Mouse (Mus musculus) brain, embryonic 18.5 days (tissue): ENCODE results near the gene Cdh24.

Experiments used
- DNase-seq: peaks from one replicate; pipeline ENCODE4 v3.0.0-alpha.2; 2012; ENCODE audit warnings: low read depth, low spot score

Cdh24 gene

GRCm38 (mm10) chr14:54607226-54607625, 33.9 kb downstream of the Cdh24 start:
- no peak for DNase-seq

GRCm38 (mm10) chr14:54605752-54606321, 35.3 kb downstream of the Cdh24 start, which contains the start of gene 4931414P19Rik:
TSS of gene 4931414P19Rik (minus strand) at chr14:54605993.
- no peak for DNase-seq

DNA sequence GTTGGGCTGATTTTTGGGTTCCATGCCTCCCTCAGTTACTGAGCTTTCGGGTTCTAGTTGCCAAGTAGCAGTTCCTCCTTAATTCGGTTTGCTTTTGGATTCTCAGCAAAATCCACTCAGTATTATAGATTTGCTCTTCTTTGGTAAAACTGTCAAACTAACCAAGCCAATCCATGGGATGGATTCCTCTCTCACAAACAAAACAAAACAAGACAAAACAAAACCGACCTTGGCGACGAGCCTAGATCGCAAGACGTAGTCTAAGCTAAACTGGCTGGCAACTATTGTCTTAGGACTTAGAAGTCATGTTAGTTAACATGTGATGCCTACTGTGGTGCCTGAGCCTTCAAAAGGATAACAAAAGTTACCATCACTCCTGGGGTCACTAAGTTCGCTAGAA, 37.5 kb downstream of the Cdh24 start:
- no peak for DNase-seq

DNA sequence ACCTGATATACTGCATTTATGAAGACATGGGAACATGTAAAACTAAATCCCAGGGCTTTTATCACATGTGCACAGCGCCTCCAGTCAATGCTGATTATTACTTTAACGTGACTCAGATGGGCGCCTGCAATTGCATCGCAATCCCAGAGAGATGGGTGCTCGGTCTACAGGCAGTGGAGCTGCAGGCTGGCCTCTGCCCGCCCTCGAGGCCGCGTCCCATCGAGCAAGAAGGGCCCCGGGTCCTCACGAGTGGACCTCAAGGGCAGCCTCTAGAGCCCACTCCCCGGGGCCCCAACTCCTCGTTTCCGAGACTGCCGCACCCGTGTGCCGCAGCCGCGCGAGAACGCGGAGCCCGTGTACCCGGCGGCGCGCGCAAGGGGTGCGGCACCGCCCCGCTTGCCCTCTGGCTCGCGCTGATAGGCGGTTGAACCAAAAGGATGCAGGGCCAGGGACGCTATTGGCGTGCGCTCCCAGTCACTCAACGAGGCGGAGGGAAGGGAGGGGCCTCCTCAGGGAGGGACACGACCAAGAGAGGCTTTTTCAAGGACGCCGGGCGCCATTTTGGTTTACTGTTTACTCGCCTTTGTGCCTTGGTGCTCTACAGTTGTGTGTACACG, 38.0 kb downstream of the Cdh24 start:
- DNase-seq = peak; percentile 96

GRCm38 (mm10) chr14:54602613-54603012, 38.6 kb downstream of the Cdh24 start:
- no peak for DNase-seq

DNA sequence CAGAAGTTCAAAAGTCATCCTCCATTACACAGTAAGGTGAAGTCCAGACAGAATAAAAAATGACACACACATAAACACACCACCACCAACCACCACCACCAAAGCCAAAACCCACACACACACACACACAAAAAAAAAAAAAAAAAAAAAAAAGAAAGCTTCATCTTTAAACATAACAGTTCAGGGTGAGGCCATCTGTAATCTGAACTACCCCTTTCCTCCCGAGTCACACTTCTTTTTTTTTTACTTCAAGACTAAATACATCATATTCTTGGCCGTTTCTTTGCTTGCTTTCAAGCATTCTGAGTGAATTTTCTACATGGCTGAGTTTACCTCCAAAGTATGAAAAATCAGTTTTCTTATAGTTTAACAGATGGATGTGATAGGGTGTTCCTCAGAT, 39.6 kb downstream of the Cdh24 start:
- DNase-seq = no peak

DNA sequence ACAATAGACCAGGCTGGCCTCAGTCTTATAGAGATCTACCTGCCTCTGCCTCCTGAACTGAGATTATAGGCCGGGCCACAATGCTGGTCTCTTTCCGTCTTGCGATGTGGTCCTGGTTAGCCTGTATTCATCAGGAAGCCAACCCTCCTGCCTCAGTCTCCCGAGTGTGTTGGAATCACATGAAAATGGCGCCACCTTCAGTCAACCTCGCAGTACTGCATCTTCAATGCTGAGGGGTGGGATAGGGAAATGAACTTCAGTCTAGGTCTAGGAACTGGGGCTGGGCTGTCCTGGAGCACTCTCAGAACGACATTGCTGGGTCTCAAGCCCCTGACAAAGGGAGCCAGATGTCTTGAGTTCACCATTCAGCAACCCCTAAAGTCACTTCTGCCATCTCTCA, 44.1 kb downstream of the Cdh24 start:
- no peak for DNase-seq

- no peak for DNase-seq
Measured at GRCm38 (mm10) chr14:54594631-54595414, 46.3 kb downstream of the Cdh24 start.

- no peak for DNase-seq
Measured at GRCm38 (mm10) chr14:54594055-54594454, 47.1 kb downstream of the Cdh24 start.

DNA sequence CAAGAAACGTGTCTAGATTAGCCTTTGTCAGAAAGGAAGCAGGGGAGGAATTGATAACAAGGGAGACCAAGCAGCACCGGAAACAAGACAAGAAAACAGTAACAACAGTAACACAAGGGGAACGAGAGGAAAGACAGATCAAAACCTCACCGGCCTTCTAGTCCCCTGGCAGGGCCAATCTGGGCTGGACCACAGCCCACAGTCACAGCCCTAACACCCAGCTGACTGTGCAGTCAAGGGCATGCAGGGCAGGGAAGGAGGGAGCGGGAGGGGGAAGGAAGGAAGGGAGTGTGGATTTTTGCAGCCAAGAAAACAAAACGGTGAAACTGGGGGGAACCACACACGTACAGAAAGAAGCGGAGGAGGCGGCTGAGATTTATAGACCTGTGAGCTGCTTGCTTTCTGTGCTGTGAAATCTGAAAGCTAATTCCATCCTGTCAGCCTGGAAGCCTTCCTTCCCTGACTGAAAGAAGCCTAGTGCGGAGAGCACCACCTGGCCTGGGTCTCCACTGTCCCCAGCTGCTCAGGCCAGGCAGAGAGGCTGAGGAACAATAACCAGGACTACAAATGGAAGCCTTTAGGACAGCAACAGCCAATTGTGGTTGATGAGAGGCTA, 48.7 kb downstream of the Cdh24 start:
- DNase-seq = no peak

- DNase-seq = no peak
Measured at GRCm38 (mm10) chr14:54591056-54591455, 50.1 kb downstream of the Cdh24 start.

- no peak for DNase-seq
Measured at GRCm38 (mm10) chr14:54583681-54584338, 57.4 kb downstream of the Cdh24 start.

DNA sequence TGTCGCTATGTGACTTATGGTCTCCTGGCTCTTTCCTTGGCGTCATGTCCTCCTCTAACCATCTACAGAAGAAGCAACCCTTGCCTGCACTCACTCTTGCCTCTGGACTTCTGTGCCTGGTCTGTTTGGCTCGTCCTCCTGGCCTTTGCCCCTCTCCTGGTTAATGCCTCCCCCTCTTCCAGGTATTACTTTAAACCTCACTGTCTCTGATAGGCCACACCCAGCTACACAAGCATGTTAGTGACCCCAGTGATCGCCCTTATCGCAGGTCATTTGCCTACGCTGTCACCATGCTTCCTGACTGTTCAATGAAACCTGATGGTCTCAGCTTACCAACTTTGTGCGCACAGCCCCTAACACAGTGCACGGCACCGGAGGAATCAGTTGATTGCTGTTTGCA, 58.6 kb downstream of the Cdh24 start:
- no peak for DNase-seq
